Mouse (Mus musculus): ENCODE measurements around the gene Impdh2. TPM values are rescaled to one million over a fixed set of nuclear protein-coding genes. Genes with fewer than 3 reads are reported as not detected.

Gene Impdh2
- total RNA-seq (2022): 10 to 100 TPM; 60.2 to 78.6 (median 63.1) TPM

DNA sequence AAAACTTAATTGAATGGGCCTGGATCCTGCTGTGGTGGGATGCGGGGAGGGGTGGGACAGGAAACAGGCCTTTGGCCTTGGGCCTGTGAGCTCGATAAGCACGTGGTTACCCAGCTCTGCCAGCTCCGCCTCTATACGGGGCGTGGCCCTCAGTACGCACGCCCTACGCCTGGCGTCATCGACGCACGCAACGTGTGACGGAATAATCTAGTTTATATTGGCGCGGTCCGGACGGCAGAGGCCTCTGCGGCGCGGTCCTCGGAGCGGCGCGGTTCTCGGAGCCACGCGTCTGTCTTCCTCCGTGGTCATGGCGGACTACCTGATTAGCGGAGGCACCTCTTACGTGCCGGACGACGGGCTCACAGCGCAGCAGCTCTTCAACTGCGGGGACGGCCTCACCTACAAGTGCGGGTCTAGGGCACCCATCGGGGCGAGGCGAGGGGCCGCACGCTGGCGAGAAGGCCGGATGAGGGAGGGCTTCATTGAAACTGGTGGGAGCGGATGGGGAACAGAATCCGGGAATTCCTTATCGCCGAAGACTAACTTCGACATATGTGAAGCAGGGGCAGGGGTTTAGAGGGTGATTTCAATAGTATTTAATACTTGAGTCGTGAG, at the start of gene Impdh2:
Gene Impdh2, plus strand, starts transcription at position 60 of the 615 bp plus-strand sequence.
- peak; percentile 93 to 94 for DNase-seq (ENCODE audit: low spot score in 2 of 2)

- peak; percentile 93 to 94 for DNase-seq (ENCODE audit: low spot score in 2 of 2)
Measured at GRCm38 (mm10) chr9:108516380-108517251, 43.5 kb upstream of the Impdh2 start, which contains the start of gene Qrich1. Gene Qrich1, plus strand, starts transcription at chr9:108516806.

GRCm38 (mm10) chr9:108517253-108517930, 42.7 kb upstream of the Impdh2 start:
- peak; percentile 53 to 67 for DNase-seq (ENCODE audit: low spot score in 2 of 2)

- DNase-seq (ENCODE audit: low spot score in 2 of 2): no peak
Measured at GRCm38 (mm10) chr9:108517931-108518332, 42.2 kb upstream of the Impdh2 start.

DNA sequence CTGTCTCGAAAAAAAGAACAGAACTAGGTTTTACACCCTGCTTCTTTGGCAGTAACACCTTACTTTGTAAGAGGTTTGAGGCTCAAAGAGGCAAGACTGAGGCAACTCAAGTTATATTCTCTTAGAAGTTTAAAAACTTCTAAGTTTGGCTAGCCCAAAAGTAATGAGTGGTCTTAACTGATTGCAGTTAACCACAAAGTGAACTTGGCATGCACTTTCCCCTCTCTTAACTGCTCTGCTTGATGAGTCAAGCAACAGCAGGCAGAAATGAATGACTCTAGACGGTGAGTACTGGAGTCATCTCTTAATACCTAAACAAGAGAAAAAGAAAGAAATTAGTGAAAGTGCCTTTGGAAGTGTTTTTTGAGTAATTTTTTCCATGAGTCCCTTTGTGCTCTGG, 38.5 kb upstream of the Impdh2 start:
- no peak for DNase-seq (ENCODE audit: low spot score in 2 of 2)

- no peak for DNase-seq (ENCODE audit: low spot score in 2 of 2)
Measured at GRCm38 (mm10) chr9:108523341-108523740, 36.7 kb upstream of the Impdh2 start.

DNA sequence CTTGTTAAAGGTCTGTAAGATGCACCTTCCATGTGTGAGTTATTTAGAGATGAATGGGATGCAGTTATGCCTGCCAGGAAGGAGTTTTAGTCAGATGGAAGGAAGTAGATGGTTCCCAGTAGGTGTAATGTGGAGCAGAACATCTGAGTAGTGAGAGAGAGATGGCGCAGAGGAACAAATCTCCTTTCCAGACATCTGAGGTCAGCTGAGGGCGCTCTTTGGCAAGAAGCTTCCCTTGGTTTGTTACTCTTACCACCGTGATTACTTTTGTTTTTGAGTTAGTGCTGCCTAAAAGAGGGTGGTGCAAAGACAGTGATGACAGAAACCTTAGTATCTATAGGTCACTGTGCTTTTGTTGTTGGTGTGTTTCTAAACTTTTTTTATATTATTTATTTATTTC, 34.7 kb upstream of the Impdh2 start:
- no peak for DNase-seq (ENCODE audit: low spot score in 2 of 2)

- DNase-seq (ENCODE audit: low spot score in 2 of 2): no peak
Measured at GRCm38 (mm10) chr9:108530954-108531353, 29.1 kb upstream of the Impdh2 start.

GRCm38 (mm10) chr9:108531496-108531895, 28.6 kb upstream of the Impdh2 start:
- DNase-seq (ENCODE audit: low spot score in 2 of 2): no peak

- DNase-seq (ENCODE audit: low spot score in 2 of 2): no peak
Measured at GRCm38 (mm10) chr9:108540846-108541245, 19.2 kb upstream of the Impdh2 start.

DNA sequence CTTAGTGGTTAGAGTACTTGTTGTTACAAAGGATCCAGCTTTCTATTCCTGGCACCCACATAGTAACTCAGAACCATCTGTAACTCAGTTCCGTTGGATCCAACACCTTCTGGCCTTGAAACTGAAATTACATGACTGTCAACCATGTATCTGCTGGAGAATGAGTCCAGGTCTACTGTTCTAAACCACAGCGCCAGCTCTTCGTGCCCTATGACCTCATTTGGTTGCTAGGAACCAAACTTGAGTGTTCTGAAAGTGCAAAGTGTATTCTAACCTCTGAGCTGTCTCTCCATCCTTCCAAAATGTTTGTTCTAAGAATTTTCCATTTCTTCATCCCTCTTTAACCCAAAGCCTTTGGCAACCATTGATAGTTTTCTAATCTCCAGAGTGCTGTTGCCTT, 14.1 kb upstream of the Impdh2 start:
- no peak for DNase-seq (ENCODE audit: low spot score in 2 of 2)

- DNase-seq (ENCODE audit: low spot score in 2 of 2): no peak
Measured at GRCm38 (mm10) chr9:108546875-108547274, 13.2 kb upstream of the Impdh2 start.

GRCm38 (mm10) chr9:108559169-108559568, 917 bp upstream of the Impdh2 start:
- DNase-seq (ENCODE audit: low spot score in 2 of 2): no peak

DNA sequence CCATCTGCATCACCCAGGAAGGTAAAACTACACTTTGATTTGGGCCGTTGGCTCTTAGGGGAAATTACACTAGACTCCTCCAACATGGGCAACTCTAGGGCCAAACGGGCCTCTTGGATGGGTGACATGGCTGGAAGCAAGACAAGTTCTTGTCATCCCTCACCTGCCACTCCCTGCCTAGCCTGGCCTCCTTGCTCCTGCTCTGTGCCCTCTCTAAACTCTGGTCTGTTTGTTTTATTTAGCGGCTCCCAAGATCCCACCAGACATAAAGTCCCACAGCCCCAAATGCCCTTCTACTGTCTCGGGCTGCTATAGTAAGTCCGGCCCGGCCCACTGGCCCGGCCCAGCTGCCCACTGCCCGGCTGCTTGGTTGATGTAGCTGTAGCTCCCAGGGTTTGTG, 3.6 kb downstream of the Impdh2 start:
- no peak for DNase-seq (ENCODE audit: low spot score in 2 of 2)

DNA sequence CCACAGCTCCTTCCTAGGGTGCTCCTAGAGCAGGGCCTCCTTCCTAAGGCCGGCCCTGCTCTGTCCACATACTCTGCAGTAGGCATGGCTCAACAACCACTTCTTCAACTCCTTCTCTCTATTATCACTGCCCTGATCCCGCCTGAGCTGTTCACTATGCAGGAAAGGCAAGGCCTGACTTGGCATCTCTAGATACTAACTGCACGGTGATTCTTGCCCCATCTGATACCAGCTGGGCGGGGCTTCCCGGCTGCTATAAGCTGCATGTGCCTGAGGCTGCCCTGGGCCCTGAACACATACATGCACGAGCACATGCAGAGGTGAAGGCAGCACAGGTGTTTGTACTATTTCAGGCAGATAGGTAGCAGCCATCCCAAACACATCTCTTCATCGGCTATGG, 4.0 kb downstream of the Impdh2 start:
- DNase-seq (ENCODE audit: low spot score in 2 of 2): no peak

- no peak for DNase-seq (ENCODE audit: low spot score in 2 of 2)
Measured at GRCm38 (mm10) chr9:108565881-108566814, 6.1 kb downstream of the Impdh2 start.

- DNase-seq (ENCODE audit: low spot score in 2 of 2): peak; percentile 93 to 94
Measured at GRCm38 (mm10) chr9:108566815-108567776, 7.0 kb downstream of the Impdh2 start, which contains the start of gene Ndufaf3. Gene Ndufaf3, minus strand, starts transcription at chr9:108567434.

DNA sequence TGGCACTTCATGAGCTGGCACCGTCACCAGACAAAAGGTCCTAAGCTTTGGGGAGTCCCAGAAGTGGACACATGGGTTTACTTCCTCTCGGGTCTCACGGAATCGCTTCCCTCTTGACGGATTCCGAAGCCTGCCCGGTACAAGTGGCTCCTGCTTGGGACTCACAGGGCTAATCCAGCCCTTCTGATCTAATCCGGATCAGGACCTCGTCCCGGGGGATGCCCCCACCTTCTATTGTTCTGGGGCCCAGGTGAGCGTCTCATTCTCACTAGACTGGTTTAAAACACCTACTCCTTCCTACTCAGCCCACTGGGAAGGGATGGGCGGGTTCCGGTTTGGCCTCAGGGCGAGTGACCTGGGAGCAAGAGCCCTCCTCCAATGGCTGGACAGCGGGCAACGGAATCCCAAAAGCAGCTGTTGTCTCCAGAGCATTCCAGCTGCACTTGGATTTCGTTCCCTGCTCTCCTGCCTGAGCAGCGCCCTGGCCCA, 7.9 kb downstream of the Impdh2 start:
- no peak for DNase-seq (ENCODE audit: low spot score in 2 of 2)

DNA sequence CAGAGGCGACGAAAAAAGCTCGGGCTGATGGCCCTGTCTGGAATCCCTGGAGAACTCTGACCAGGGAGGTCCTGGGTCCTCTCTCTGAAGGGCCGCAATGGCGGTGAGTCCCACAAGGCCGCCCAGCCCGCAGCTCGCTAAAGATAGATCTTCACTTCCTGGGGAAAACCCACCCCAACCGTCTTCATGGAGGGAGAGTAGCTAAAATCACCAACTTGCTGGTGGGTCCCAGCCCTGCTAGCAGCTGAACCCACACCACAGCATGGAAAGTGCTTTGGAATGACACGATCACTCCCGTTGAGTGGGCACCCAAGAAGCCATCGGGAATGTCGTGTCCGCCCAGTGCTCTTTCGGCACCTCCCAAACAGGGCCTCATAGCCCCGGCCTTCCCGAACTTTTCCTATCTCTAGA, 8.4 kb downstream of the Impdh2 start:
- no peak for DNase-seq (ENCODE audit: low spot score in 2 of 2)

Measured in gastrocnemius, adult 8-10 months (tissue).